Mouse (Mus musculus): ENCODE data around the gene Txlna.

Txlna gene

GRCm38 (mm10) chr4:129640638-129641467 lies at the start of gene Txlna:
TSS of gene Txlna (minus strand) at chr4:129641065.
- peak; percentile 97 to 99 for DNase-seq

GRCm38 (mm10) chr4:129684531-129684930 lies 43.7 kb upstream of the Txlna start:
- DNase-seq, result no peak

- no peak for DNase-seq
Observed at GRCm38 (mm10) chr4:129683901-129684493, 43.1 kb upstream of the Txlna start.

- DNase-seq, result no peak
Observed at GRCm38 (mm10) chr4:129681837-129682236, 41.0 kb upstream of the Txlna start.

GRCm38 (mm10) chr4:129672878-129673449 lies 32.1 kb upstream of the Txlna start:
- peak in 1 of 2 experiments; percentile 15 for DNase-seq

- peak; percentile 88 to 95 for DNase-seq
Observed at GRCm38 (mm10) chr4:129672083-129672877, 31.4 kb upstream of the Txlna start, which contains the start of gene Kpna6. TSS of gene Kpna6 (minus strand) at chr4:129672767.

GRCm38 (mm10) chr4:129671491-129672082 lies 30.7 kb upstream of the Txlna start:
- DNase-seq, result peak; percentile 54 to 56

- DNase-seq, result no peak
Observed at GRCm38 (mm10) chr4:129662255-129662813, 21.5 kb upstream of the Txlna start.

GRCm38 (mm10) chr4:129661584-129661983 lies 20.7 kb upstream of the Txlna start:
- DNase-seq, result no peak

GRCm38 (mm10) chr4:129654770-129655169 lies 13.9 kb upstream of the Txlna start:
- no peak for DNase-seq

GRCm38 (mm10) chr4:129650359-129650758 lies 9.5 kb upstream of the Txlna start:
- no peak for DNase-seq

GRCm38 (mm10) chr4:129648656-129649055 lies 7.8 kb upstream of the Txlna start:
- DNase-seq, result no peak

- DNase-seq, result no peak
Observed at GRCm38 (mm10) chr4:129645204-129645603, 4.3 kb upstream of the Txlna start.

GRCm38 (mm10) chr4:129641756-129642155 lies 891 bp upstream of the Txlna start:
- no peak for DNase-seq

- peak; percentile 63 for DNase-seq
Observed at GRCm38 (mm10) chr4:129640101-129640637, 696 bp downstream of the Txlna start.

GRCm38 (mm10) chr4:129639221-129639620 lies 1.6 kb downstream of the Txlna start:
- no peak for DNase-seq

- DNase-seq, result no peak
Observed at GRCm38 (mm10) chr4:129633852-129634251, 7.0 kb downstream of the Txlna start.

GRCm38 (mm10) chr4:129631867-129632266 lies 9.0 kb downstream of the Txlna start:
- DNase-seq, result no peak

- DNase-seq, result peak; percentile 50 to 62
Observed at GRCm38 (mm10) chr4:129630944-129631343, 9.9 kb downstream of the Txlna start.

GRCm38 (mm10) chr4:129626035-129626434 lies 14.8 kb downstream of the Txlna start:
- DNase-seq, result no peak

- DNase-seq, result no peak
Observed at GRCm38 (mm10) chr4:129625496-129625895, 15.4 kb downstream of the Txlna start.

- DNase-seq, result peak; percentile 66 to 71
Observed at GRCm38 (mm10) chr4:129625029-129625370, 15.9 kb downstream of the Txlna start.
